Mouse (Mus musculus) erythroblast, embryonic 14.5 days (primary cell): Measurements from ENCODE around the gene Lemd2.

Source experiments
- GATA1 ChIP-seq: IDR thresholded peaks from 2 replicates; pipeline ENCODE4 v1.6.1; 2012; ENCODE audit warnings: low read length, inconsistent platforms, mixed read lengths
- TAL1 ChIP-seq: IDR thresholded peaks from 3 replicates; pipeline ENCODE4 v1.6.1; 2012; ENCODE audit warnings: low read length, inconsistent platforms, mixed read lengths

DNA sequence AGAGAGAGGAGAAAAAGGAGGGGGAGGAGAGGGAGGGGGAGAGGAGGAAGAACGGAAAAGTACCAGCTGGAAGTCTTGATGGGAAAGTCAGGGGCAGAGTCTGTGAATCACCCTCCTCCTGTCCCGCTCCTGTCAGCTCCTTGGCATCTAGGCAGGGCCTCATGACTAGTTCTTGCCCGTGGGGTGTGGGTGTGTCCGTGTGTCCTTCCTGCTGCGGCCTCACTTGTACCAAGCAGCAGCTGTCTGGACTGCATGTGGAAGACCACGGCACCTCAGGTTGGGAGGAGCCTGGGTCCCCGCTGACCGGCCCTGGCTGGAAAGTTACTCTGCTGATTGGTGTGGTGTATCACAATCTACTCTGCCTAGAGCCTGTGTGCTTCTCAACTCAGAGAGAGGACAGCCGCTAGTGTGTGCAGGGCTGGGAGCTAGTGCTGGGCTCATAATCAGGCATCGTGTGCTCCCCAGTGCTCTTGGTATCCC lies 62.3 kb downstream of the Lemd2 start:
- no peak for TF ChIP-seq GATA1
- TF ChIP-seq TAL1: no peak
